Mouse (Mus musculus) stomach, embryonic 16.5 days (tissue): ENCODE measurements around the gene Fancd2. TPM values are rescaled to one million over a fixed set of nuclear protein-coding genes. Genes with fewer than 3 reads are reported as not detected.

Source experiments
- ATAC-seq: fragments of 200-750 bp; cut with Nextera tagmentation; 2 replicates; pipeline ENCODE4 v1.8.0; 2017; ENCODE audit warnings: moderate number of reproducible peaks, moderate TSS enrichment; ENCODE audit not compliant: insufficient read depth, low FRiP score
- H3K27ac ChIP-seq: fragments of 300-500 bp; sonication (generic); 2 replicates; pipeline ENCODE4 v1.5.1; 2014; ENCODE audit warnings: low read length
- H3K27me3 ChIP-seq: fragments of 300-500 bp; sonication (generic); 2 replicates; pipeline ENCODE4 v1.6.1; 2014; ENCODE audit warnings: low read length, control low read depth, mixed read lengths; ENCODE audit not compliant: control insufficient read depth, insufficient read depth
- H3K36me3 ChIP-seq: fragments of 300-500 bp; sonication (generic); 2 replicates; pipeline ENCODE4 v1.6.1; 2014; ENCODE audit warnings: low read length; ENCODE audit not compliant: control insufficient read depth, insufficient read depth
- H3K4me1 ChIP-seq: fragments of 300-500 bp; sonication (generic); 2 replicates; pipeline ENCODE4 v1.6.1; 2014; ENCODE audit warnings: low read length, control low read depth, mixed read lengths; ENCODE audit not compliant: control insufficient read depth, insufficient read depth
- H3K4me2 ChIP-seq: fragments of 300-500 bp; sonication (generic); 2 replicates; pipeline ENCODE4 v1.6.1; 2014; ENCODE audit warnings: low read depth, low read length, mixed read lengths
- H3K4me3 ChIP-seq: fragments of 300-500 bp; sonication (generic); replicated peaks from 2 replicates; pipeline ENCODE4 v1.5.1; 2014; ENCODE audit warnings: mild to moderate bottlenecking, low read length
- H3K9ac ChIP-seq: fragments of 300-500 bp; sonication (generic); 2 replicates; pipeline ENCODE4 v1.6.1; 2014; ENCODE audit warnings: low read length
- H3K9me3 ChIP-seq: fragments of 300-500 bp; sonication (generic); replicated peaks from 2 replicates; pipeline ENCODE4 v1.6.1; 2016; ENCODE audit warnings: low read length, control low read depth; ENCODE audit not compliant: control insufficient read depth
- WGBS: fragments of 180-500 bp; shearing (Covaris S2); extraction: QIAGEN DNeasy Blood & Tissue Kit; methylation state at CpG from one replicate; pipeline ENCODE4 v1.1.7; 2014; 5-methylcytosine and 5-hydroxymethylcytosine counted together
- polyA plus RNA-seq: library from polyadenylated mRNA; unstranded; fragments of >200 nt; fragmentation: Nextera tagmentation; extraction: Ambion mirVana; gene quantifications from 2 replicates; pipeline ENCODE4 v1.2.1, GENCODE M21; 2015

The Fancd2 gene
- 7.8 and 8.8 TPM in 2 replicates for polyA plus RNA-seq

DNA sequence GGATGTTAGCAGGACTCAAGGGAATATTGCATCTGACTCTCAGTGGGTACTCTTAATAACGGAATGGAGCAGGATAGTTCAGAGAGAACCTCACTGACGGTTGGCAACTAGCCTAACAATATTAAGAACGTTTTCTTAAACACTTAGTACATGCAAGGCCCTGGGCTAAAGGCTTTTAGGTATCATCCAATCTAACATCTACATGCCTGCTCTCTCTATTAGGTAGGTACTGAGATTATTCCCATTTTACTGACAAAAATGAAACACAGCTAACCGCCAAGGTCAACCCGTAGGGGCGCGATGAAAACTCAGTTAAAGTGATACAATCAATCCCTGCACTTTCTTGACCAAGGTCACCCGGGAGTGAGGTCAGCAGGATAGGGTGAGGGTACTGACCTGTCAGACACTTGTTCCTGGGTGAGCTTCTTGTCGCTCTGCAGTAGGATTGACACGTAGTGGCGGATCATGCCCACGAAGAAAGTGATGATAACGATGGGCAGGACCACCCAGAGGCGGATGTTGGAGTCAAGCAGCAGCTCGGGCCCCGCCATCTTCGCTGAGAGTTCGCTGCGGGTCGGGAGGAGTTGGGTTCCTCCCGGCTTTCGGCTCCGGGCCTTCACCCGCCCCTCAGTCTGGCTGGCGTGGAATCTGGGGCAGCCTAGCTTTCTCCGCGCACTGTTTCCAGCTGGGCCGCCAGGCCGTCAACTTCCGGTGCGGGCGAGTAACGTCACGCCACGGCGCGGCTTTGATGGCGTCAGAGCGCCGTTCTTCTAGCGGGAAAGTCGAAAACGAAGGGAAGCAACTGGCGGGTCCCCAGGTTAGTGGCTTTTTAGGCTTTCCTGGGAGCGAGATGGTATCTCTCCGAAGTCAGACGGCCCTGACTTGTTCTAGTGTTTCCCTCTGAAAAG lies at the start of gene Fancd2, which contains the start of gene Emc3:
TSS of gene Fancd2 (plus strand) at position 751 of the 908 bp plus-strand sequence.
TSS of gene Emc3 (minus strand) at position 721 of the 908 bp plus-strand sequence.
- Histone ChIP-seq H3K27me3 (no peaks in the 10 kb centered on the region), H3K9me3 (no peaks in the 10 kb centered on the region), H3K36me3 (no peaks in the 10 kb centered on the region), H3K27ac (peak within 1 kb of the TSS; percentile 72; the same call in 1 of the 2 replicates), H3K4me3 (peak within 1 kb of the TSS; percentile 82), H3K4me2 (peak within 1 kb of the TSS; percentile 68), H3K9ac (peak within 1 kb of the TSS; percentile 86), H3K4me1 (peaks cover 18% of the 10 kb centered on the region)
- WGBS: under 1% methylated on average over 47 of the region's 47 CpGs
- ATAC-seq: peak; percentile 76

DNA sequence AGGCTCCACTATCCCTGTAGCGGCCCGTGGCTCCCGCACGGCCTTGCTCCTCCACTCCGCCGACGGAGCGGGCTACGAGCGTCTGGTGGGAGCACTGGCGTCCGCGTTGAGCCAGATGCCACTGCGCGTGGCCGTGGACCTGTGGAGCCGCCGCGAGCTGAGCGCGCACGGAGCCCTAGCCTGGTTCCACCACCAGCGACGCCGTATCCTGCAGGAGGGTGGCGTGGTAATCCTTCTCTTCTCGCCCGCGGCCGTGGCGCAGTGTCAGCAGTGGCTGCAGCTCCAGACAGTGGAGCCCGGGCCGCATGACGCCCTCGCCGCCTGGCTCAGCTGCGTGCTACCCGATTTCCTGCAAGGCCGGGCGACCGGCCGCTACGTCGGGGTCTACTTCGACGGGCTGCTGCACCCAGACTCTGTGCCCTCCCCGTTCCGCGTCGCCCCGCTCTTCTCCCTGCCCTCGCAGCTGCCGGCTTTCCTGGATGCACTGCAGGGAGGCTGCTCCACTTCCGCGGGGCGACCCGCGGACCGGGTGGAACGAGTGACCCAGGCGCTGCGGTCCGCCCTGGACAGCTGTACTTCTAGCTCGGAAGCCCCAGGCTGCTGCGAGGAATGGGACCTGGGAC lies 48.9 kb upstream of the Fancd2 start:
- no peaks in the 10 kb centered on the region for H3K9me3 ChIP-seq
- WGBS: 2% methylated on average over 63 of the region's 65 CpGs
- ATAC-seq: peak; percentile 43
- peak overlapping the region; percentile 52 for H3K4me3 ChIP-seq
- no peaks in the 10 kb centered on the region for H3K36me3 ChIP-seq
- H3K4me1 ChIP-seq: peaks cover 17% of the 10 kb centered on the region
- H3K9ac ChIP-seq: peak overlapping the region; percentile 68
- peak overlapping the region; percentile 89 for H3K4me2 ChIP-seq
- 0 out of 2 replicates have a peak, but pooled peaks cover 7% of the 10 kb centered on the region for H3K27me3 ChIP-seq
- peak overlapping the region; percentile 75 for H3K27ac ChIP-seq

DNA sequence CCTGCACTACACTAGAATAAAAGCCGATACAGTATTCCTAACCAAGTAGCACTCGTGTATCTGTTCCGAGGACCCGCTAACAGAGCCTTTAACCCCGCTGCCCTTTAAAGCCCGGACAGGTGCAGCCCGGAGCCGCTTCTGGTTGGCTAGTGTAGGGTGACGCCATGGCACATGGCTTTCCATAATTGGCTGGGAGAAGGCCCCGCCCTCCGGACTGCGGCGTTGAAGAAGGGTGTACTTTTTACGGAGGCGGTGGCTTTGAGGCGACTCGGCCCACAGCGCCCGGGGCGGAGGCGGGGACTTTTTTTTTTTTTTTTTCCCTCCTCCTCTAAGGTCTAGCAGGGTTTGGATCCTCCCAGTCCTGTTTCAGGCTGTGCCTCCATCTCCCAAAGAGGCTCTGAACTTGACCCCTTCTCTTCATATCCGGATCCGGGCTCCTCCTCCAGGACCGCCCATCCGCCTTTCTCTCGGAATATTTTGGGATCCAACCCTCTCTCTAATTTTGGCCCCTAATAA lies 48.3 kb upstream of the Fancd2 start, which contains the start of gene Creld1:
TSS of gene Creld1 (plus strand) at position 198 of the 516 bp plus-strand sequence.
- ATAC-seq: peak; percentile 94
- Histone ChIP-seq H3K9me3 (no peaks in the 10 kb centered on the region), H3K36me3 (no peaks in the 10 kb centered on the region), H3K27ac (peak within 1 kb of the TSS; percentile 75), H3K4me1 (peaks cover 21% of the 10 kb centered on the region), H3K4me2 (peak within 1 kb of the TSS; percentile 89), H3K4me3 (peak within 1 kb of the TSS; percentile 52), H3K27me3 (0 out of 2 replicates have a peak, but pooled peaks cover 7% of the 10 kb centered on the region), H3K9ac (peak within 1 kb of the TSS; percentile 69)
- under 1% methylated on average over 26 of the region's 26 CpGs for WGBS

DNA sequence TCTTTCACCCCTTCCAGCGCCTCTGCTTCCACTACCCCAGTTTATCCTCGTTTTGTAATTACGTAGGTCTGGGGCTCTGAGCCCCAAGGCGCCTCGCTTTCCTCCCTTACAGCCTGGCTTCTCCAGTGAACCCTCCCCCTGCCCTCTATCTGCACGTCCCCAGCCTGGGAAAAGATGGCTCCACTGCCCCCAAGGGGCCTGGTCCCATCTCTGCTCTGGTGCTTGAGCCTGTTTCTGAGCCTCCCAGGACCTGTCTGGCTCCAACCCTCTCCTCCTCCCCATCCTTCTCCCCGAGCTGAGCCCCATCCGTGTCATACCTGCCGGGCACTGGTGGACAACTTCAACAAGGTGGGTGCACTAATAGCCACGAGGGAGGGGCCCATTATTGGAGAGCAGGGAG lies 47.8 kb upstream of the Fancd2 start:
- Histone ChIP-seq H3K27ac (peak overlapping the region; percentile 72), H3K9me3 (no peaks in the 10 kb centered on the region), H3K4me2 (peak overlapping the region; percentile 89), H3K4me1 (peaks cover 21% of the 10 kb centered on the region), H3K9ac (peak overlapping the region; percentile 69), H3K27me3 (0 out of 2 replicates have a peak, but pooled peaks cover 7% of the 10 kb centered on the region), H3K4me3 (peak overlapping the region; percentile 52), H3K36me3 (no peaks in the 10 kb centered on the region)
- WGBS: 8% methylated on average over 10 of the region's 10 CpGs
- ATAC-seq: 0 out of 2 replicates have a peak, but pooled peaks have one; percentile 16

DNA sequence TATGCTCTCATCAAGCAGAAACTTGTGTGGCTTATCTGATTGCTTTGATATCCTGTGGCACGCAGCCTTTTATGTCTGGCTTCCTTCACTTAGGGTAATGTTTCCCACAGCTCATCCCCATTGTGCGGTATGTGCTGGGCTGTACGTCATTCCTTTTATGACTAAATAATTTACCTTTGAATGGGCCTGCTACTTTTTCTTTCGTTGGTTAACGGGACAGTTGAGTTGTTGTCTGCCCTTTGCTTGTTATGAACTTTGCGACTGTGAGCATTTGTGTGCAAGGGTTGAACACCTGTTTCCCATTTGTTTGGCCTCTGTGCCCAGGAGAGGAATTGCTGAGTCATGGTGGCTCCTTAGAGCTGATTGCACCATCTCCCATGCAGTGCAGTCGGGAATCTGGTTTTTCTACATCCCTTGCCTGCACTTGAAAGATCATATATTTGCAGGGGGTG lies 44.3 kb upstream of the Fancd2 start:
- ATAC-seq: no peak
- H3K9ac ChIP-seq: no peak overlapping the region
- H3K27ac ChIP-seq: peak overlapping the region; percentile 48; the same call in 1 of the 2 replicates
- peaks cover 21% of the 10 kb centered on the region for H3K4me1 ChIP-seq
- no peak overlapping the region for H3K4me3 ChIP-seq
- H3K36me3 ChIP-seq: peaks cover 4% of the 10 kb centered on the region
- no peaks in the 10 kb centered on the region for H3K9me3 ChIP-seq
- WGBS: 47% methylated on average over 7 of the region's 7 CpGs
- no peak overlapping the region for H3K4me2 ChIP-seq
- H3K27me3 ChIP-seq: 0 out of 2 replicates have a peak, but pooled peaks cover 6% of the 10 kb centered on the region

DNA sequence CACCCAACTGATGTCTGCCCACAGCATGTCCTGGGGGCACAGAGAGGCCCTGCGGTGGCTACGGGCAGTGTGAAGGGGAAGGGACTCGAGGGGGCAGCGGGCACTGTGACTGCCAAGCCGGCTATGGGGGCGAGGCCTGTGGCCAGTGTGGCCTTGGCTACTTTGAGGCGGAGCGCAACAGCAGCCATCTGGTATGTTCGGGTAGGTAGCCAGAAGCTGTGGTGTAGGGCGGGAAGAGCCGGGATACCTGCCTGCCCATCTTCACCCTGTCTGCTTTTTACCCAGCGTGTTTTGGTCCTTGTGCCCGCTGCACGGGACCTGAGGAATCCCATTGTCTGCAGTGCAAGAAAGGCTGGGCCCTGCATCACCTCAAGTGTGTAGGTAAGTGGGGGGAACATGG lies 42.1 kb upstream of the Fancd2 start:
- H3K27me3 ChIP-seq: no peaks in the 10 kb centered on the region
- 90% methylated on average over 14 of the region's 14 CpGs for WGBS
- no peak for ATAC-seq
- H3K36me3 ChIP-seq: peaks cover 4% of the 10 kb centered on the region
- H3K4me1 ChIP-seq: peaks cover 12% of the 10 kb centered on the region; the same call in 1 of the 2 replicates
- H3K4me2 ChIP-seq: no peak overlapping the region
- H3K27ac ChIP-seq: no peak overlapping the region
- no peaks in the 10 kb centered on the region for H3K9me3 ChIP-seq
- no peak overlapping the region for H3K9ac ChIP-seq
- H3K4me3 ChIP-seq: no peak overlapping the region

DNA sequence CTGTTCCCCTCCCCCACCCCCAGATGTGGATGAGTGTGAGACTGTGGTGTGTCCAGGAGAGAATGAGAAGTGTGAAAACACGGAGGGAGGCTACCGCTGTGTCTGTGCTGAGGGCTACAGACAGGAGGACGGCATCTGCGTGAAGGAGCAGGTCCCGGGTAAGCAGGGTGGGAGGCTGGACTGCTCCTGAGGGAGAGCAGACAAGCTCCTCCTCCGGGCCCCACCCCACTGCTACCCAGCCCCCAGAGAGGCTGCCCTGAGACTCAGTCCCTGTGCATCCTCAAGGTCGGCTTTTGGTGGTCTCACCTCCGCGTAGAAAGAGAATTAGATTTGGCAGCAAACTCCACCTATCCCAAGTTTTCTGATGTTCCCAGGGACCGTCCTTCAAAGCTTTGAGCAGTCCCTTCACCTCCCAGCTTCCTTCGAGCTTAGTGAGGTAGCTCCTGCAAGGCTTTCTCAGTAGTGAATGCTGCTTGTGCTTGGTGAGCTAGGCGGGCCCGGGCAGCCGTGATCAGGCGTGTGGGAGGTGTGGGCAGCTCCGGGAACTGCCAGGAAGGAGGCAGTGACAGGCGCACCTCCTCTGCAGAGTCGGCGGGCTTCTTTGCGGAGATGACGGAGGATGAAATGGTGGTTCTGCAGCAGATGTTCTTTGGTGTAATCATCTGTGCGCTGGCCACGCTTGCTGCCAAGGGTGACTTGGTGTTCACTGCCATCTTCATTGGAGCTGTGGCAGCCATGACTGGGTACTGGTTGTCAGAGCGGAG lies 39.2 kb upstream of the Fancd2 start:
- Histone ChIP-seq H3K9me3 (no peaks in the 10 kb centered on the region), H3K4me2 (no peak overlapping the region), H3K27me3 (peaks cover 16% of the 10 kb centered on the region), H3K4me3 (no peak overlapping the region), H3K9ac (no peak overlapping the region), H3K36me3 (peaks cover 4% of the 10 kb centered on the region), H3K4me1 (peaks cover 13% of the 10 kb centered on the region), H3K27ac (no peak overlapping the region)
- no peak for ATAC-seq
- WGBS: 75% methylated on average over 24 of the region's 24 CpGs

DNA sequence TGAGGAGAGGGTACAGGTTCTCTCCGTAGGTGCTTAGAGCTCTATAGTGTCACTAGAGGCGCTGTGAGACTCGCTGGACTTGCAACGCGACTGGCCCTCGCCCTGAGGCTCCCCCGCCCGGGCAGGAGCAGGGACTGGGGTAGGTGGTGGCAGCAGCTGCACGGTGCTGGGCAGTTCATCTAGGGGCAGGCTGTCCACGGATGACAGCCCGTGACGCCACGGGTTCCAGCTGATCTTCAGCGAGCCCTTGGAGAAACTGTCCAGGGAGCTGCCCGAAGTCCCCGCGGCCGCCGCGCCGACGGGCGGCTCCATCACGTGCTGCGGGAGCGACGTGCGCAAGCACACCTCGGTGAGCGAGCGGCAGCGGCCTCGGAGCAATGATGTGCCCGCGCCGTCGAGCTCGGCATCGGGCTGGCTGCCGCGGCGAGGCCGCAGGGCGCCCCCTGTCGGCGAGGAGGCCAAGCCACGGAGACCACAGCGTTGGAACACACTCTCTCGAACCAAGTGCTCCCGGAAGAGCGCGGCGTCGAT lies 37.2 kb upstream of the Fancd2 start:
- Histone ChIP-seq H3K4me3 (peak overlapping the region; percentile 51), H3K36me3 (peaks cover 4% of the 10 kb centered on the region), H3K4me2 (peak overlapping the region; percentile 77), H3K4me1 (peaks cover 7% of the 10 kb centered on the region; the same call in 1 of the 2 replicates), H3K27me3 (peaks cover 16% of the 10 kb centered on the region), H3K9me3 (no peaks in the 10 kb centered on the region), H3K27ac (no peak overlapping the region), H3K9ac (peak overlapping the region; percentile 75)
- WGBS: under 1% methylated on average over 54 of the region's 54 CpGs
- ATAC-seq: peak; percentile 76
